Mouse (Mus musculus) olfactory bulb, adult 2 months (tissue): ENCODE measurements around the gene Gm45208.

Source experiments
- CTCF ChIP-seq: fragments of 200-500 bp; IDR thresholded peaks from 2 replicates; pipeline ENCODE4 v1.5.1; 2012; ENCODE audit warnings: low read depth, mild to moderate bottlenecking, low read length, moderate library complexity; ENCODE audit not compliant: insufficient read depth
- POLR2A ChIP-seq: fragments of 200-500 bp; IDR thresholded peaks from 2 replicates; pipeline ENCODE4 v1.6.1; 2012; ENCODE audit warnings: mild to moderate bottlenecking, low read depth, low read length, moderate library complexity; ENCODE audit not compliant: insufficient read depth

- TF ChIP-seq POLR2A, result no peak
- TF ChIP-seq CTCF, result no peak
Measured at GRCm38 (mm10) chrX:7762921-7763197, 40.8 kb downstream of the Gm45208 start.
